Mouse (Mus musculus): ENCODE results near the gene Tlcd2. TPM values are rescaled to one million over a fixed set of nuclear protein-coding genes. Genes with fewer than 3 reads are reported as not detected.
A peak's percentile ranks its signal among the peaks of the same experiment; 100 is the strongest.

The Tlcd2 gene
- polyA plus RNA-seq, 1 experiment from 2014 or later, result 16.1 TPM

DNA sequence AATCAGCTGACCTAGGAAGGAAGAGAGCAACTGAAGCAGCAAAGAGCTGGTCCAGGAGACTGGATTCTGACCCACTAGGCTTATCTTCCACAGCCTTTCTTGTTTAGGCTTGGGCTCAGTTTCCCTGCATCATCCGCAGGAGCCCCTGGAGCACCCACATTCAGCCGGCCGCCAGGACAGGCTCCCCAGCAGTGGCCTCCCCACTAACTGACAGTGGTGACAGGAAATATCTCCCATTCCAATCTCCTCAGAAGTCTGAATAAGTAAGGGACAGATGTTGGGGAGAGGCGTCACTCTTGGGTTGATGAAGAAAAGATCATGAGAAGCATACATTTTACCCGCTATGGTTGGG, 1.8 kb upstream of the Tlcd2 start:
- Histone ChIP-seq H3K9ac (ENCODE audit: low read depth, low read length) (no peak overlapping the region; the same call in 1 of the 2 replicates), H3K4me3 (ENCODE audit: low read depth, low read length) (peak overlapping the region; percentile 92), H3K27me3 (ENCODE audit: control insufficient read depth, insufficient read depth, low read length) (no peaks in the 10 kb centered on the region), H3K9me3 (replicated peaks; ENCODE audit: control insufficient read depth, low read length) (no peaks in the 10 kb centered on the region), H3K27ac (ENCODE audit: low read depth, low read length) (peak overlapping the region; percentile 97), H3K4me1 (ENCODE audit: control insufficient read depth, insufficient read depth, low read length) (peaks cover 24% of the 10 kb centered on the region), H3K4me2 (peak overlapping the region; percentile 81), H3K36me3 (ENCODE audit: control insufficient read depth, insufficient read depth, low read length) (no peaks in the 10 kb centered on the region)
- WGBS (ENCODE audit: insufficient replicate concordance), result 15% methylated on average over 5 of the region's 5 CpGs
- ATAC-seq (replicated peaks; ENCODE audit: insufficient number of reproducible peaks, low FRiP score, low TSS enrichment), result no peak

DNA sequence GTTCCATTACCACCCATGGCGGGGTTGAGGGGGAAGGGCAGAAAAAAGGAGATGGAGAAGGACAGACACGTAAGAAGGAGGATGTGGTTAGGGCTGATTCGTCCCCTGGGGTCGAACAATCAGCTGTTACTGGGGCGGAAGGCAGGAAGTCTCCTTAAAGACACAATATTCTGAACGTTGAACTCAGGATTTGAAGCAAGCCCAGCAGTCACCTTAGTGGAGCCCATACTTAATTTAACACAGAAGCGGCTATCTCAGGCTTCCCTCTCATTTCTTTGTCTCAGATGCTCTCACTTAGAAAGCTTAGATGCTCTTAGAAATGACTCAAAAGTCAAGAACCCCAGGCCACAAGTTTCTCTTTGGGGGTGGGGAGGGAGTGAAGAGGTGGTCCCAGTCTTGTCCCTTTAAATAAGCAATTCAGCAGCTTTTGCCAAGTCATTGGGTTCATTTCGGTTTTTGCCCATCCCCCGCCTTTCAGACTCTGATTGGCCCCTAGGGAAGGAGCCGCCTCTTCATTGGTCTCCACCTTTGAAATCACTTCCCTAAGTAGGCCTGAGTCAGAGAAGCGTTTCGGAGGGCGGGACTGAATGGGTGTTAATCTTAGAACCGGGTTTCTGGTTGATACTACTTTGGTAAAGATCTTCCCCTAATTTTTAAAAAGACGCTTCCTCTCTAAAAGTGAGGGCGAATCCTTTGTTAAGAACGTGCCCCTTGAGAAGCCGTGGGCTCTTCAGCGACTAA, 1.2 kb upstream of the Tlcd2 start:
- Histone ChIP-seq H3K27me3 (ENCODE audit: control insufficient read depth, insufficient read depth, low read length) (no peaks in the 10 kb centered on the region), H3K27ac (ENCODE audit: low read depth, low read length) (peak overlapping the region; percentile 97), H3K4me2 (peak overlapping the region; percentile 81), H3K36me3 (ENCODE audit: control insufficient read depth, insufficient read depth, low read length) (0 out of 2 replicates have a peak, but pooled peaks cover under 1% of the 10 kb centered on the region), H3K9me3 (replicated peaks; ENCODE audit: control insufficient read depth, low read length) (no peaks in the 10 kb centered on the region), H3K4me1 (ENCODE audit: control insufficient read depth, insufficient read depth, low read length) (peaks cover 18% of the 10 kb centered on the region), H3K9ac (ENCODE audit: low read depth, low read length) (peak overlapping the region; percentile 70), H3K4me3 (ENCODE audit: low read depth, low read length) (peak overlapping the region; percentile 92)
- ATAC-seq (replicated peaks; ENCODE audit: insufficient number of reproducible peaks, low FRiP score, low TSS enrichment), result peak; percentile 40; the same call in 1 of the 2 replicates
- WGBS (ENCODE audit: insufficient replicate concordance), result 3% methylated on average over 19 of the region's 19 CpGs

DNA sequence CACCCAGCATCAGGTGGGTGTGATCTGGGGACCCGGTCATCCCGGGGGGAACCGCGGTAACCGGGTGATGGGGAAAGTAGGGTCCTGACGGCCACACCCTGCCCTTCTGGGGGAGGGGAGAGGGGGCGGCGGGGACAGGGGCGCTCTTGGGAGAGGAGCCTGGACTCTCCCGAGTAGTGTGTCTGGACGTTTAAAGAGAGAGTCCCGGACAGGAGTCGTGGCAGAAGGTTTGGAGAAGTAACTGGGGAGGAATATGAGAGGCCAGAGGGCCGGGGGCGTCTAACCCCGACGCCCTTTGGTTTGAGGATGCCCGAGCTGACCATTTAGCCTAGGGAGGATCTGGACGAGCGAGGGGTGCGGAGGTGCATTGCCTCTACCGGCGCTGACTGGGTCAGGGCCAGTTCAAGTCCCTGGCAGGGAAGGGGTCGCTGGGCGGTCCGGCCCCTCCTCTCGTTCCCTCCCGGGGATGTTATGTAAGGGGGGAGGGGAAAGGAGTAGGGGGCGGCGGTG, 283 bp downstream of the Tlcd2 start:
- H3K9me3 ChIP-seq (replicated peaks; ENCODE audit: control insufficient read depth, low read length), result no peaks in the 10 kb centered on the region
- 1% methylated on average over 30 of the region's 30 CpGs for WGBS (ENCODE audit: insufficient replicate concordance)

DNA sequence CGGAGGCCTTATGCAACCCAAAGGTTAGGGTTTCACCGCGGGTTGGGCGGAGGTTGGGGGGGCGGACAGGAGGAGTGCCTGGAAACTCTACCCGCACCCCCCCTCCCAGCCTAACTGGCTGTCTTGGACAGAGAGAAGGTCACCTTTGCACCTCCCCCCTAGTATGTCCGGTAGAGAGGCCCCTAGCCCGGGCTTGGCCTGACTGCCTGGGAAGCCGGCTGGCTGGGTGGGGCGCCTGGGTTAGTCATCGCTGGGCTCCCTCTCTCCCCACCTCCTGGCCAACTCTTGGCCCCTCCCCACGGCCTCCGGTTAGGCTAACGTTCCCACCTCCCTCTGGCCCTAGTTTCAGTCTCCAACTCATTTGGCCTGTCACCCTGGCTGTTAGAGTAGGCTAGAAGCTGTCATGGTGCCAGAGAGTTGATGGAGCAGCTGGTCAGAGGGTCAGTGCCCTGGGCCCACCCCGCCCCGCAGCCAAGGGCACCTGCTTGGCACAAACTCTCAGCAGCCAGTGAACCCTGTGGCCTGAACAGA, 803 bp downstream of the Tlcd2 start:
- no peaks in the 10 kb centered on the region for H3K27me3 ChIP-seq (ENCODE audit: control insufficient read depth, insufficient read depth, low read length)
- H3K9ac ChIP-seq (ENCODE audit: low read depth, low read length), result peak overlapping the region; percentile 88
- peak overlapping the region; percentile 92 for H3K4me3 ChIP-seq (ENCODE audit: low read depth, low read length)
- 6% methylated on average over 14 of the region's 16 CpGs for WGBS (ENCODE audit: insufficient replicate concordance)
- H3K4me1 ChIP-seq (ENCODE audit: control insufficient read depth, insufficient read depth, low read length), result peaks cover 21% of the 10 kb centered on the region
- peaks cover 8% of the 10 kb centered on the region for H3K36me3 ChIP-seq (ENCODE audit: control insufficient read depth, insufficient read depth, low read length)
- H3K27ac ChIP-seq (ENCODE audit: low read depth, low read length), result peak overlapping the region; percentile 94
- H3K9me3 ChIP-seq (replicated peaks; ENCODE audit: control insufficient read depth, low read length), result no peaks in the 10 kb centered on the region
- peak overlapping the region; percentile 81 for H3K4me2 ChIP-seq
- ATAC-seq (replicated peaks; ENCODE audit: insufficient number of reproducible peaks, low FRiP score, low TSS enrichment), result peak; percentile 20

More for the DNA sequence above, 283 bp downstream of the Tlcd2 start:
- Histone ChIP-seq H3K4me1 (ENCODE audit: control insufficient read depth, insufficient read depth, low read length) (peaks cover 18% of the 10 kb centered on the region), H3K4me3 (ENCODE audit: low read depth, low read length) (peak overlapping the region; percentile 92), H3K4me2 (peak overlapping the region; percentile 81), H3K36me3 (ENCODE audit: control insufficient read depth, insufficient read depth, low read length) (peaks cover 8% of the 10 kb centered on the region), H3K9ac (ENCODE audit: low read depth, low read length) (peak overlapping the region; percentile 88), H3K27ac (ENCODE audit: low read depth, low read length) (peak overlapping the region; percentile 94), H3K27me3 (ENCODE audit: control insufficient read depth, insufficient read depth, low read length) (no peaks in the 10 kb centered on the region)
- ATAC-seq (replicated peaks; ENCODE audit: insufficient number of reproducible peaks, low FRiP score, low TSS enrichment), result peak; percentile 4; the same call in 1 of the 2 replicates

DNA sequence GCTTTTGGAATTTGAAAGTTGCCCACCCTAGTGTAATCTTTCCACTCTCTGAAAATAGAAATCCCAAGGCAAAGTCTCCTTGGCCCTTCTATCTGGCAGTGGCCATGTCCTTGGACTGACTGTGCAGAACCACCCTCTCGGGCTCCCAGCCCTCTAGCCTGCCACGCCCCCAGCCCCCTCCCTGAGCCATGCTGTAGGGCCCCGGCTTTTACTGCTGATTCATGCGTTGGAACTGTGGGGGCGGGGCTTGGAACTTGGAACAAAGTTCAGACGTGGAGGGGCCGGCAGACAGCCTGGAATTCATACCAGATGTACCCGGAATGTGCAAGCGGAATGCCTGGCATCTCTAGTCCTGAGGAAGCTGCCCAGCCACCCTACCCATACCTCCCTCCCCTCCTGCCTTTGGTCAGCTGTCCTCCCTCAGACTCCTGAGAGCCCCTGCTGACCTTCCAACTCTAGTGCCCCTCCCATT, 1.4 kb downstream of the Tlcd2 start:
- peak; percentile 66 for ATAC-seq (replicated peaks; ENCODE audit: insufficient number of reproducible peaks, low FRiP score, low TSS enrichment)
- Histone ChIP-seq H3K4me1 (ENCODE audit: control insufficient read depth, insufficient read depth, low read length) (peaks cover 26% of the 10 kb centered on the region), H3K9ac (ENCODE audit: low read depth, low read length) (peak overlapping the region; percentile 88), H3K36me3 (ENCODE audit: control insufficient read depth, insufficient read depth, low read length) (peaks cover 8% of the 10 kb centered on the region), H3K9me3 (replicated peaks; ENCODE audit: control insufficient read depth, low read length) (no peaks in the 10 kb centered on the region), H3K4me2 (peak overlapping the region; percentile 81), H3K27ac (ENCODE audit: low read depth, low read length) (peak overlapping the region; percentile 94), H3K4me3 (ENCODE audit: low read depth, low read length) (peak overlapping the region; percentile 92), H3K27me3 (ENCODE audit: control insufficient read depth, insufficient read depth, low read length) (no peaks in the 10 kb centered on the region)
- WGBS (ENCODE audit: insufficient replicate concordance), result under 1% methylated on average over 9 of the region's 9 CpGs

DNA sequence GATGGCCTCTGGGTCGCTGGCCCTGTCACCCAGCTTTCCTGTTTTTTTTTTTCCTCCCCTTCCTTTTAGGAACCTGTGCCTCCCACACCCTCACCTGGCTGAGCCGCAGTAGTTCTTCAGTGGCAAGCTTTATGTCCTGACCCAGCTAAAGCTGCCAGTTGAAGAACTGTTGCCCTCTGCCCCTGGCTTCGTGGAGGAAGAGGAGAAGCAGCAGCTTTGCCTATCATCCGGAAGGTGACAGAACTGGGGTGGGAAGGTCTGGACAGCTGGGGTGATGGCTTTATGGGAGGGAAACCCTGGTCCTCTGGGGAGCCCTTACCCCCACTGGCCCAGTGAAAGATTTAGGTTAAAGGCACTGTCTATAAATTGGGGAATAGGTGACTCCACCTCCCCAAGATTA, 2.1 kb downstream of the Tlcd2 start:
- Histone ChIP-seq H3K4me3 (ENCODE audit: low read depth, low read length) (peak overlapping the region; percentile 92), H3K36me3 (ENCODE audit: control insufficient read depth, insufficient read depth, low read length) (peaks cover 8% of the 10 kb centered on the region), H3K4me2 (peak overlapping the region; percentile 81), H3K4me1 (ENCODE audit: control insufficient read depth, insufficient read depth, low read length) (peaks cover 26% of the 10 kb centered on the region), H3K9ac (ENCODE audit: low read depth, low read length) (peak overlapping the region; percentile 2; the same call in 1 of the 2 replicates), H3K9me3 (replicated peaks; ENCODE audit: control insufficient read depth, low read length) (no peaks in the 10 kb centered on the region), H3K27me3 (ENCODE audit: control insufficient read depth, insufficient read depth, low read length) (no peaks in the 10 kb centered on the region), H3K27ac (ENCODE audit: low read depth, low read length) (peak overlapping the region; percentile 94)
- ATAC-seq (replicated peaks; ENCODE audit: insufficient number of reproducible peaks, low FRiP score, low TSS enrichment), result no peak
- 61% methylated on average over 4 of the region's 4 CpGs for WGBS (ENCODE audit: insufficient replicate concordance)

DNA sequence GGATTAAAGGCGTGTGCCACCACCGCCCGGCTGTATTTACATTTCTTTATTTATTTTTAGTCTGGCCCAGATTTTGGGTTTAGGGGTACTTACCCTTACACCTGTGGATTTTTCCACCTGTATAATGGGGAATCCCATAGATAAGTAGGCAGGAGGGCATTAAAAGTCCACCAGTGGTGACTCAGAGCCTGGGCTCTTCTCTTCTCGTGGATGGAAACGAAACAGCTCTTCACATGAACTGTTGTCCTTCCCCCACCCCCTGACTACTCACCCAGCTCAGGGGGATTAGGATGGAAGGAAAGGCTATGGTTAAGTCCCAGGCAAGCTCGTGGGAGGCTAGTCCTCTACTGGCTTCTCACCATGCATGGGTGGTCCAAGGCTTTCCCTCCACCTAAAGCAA, 2.9 kb downstream of the Tlcd2 start:
- Histone ChIP-seq H3K4me1 (ENCODE audit: control insufficient read depth, insufficient read depth, low read length) (peaks cover 22% of the 10 kb centered on the region), H3K9ac (ENCODE audit: low read depth, low read length) (no peak overlapping the region), H3K9me3 (replicated peaks; ENCODE audit: control insufficient read depth, low read length) (no peaks in the 10 kb centered on the region), H3K27ac (ENCODE audit: low read depth, low read length) (no peak overlapping the region), H3K4me3 (ENCODE audit: low read depth, low read length) (no peak overlapping the region), H3K36me3 (ENCODE audit: control insufficient read depth, insufficient read depth, low read length) (peaks cover 8% of the 10 kb centered on the region), H3K27me3 (ENCODE audit: control insufficient read depth, insufficient read depth, low read length) (no peaks in the 10 kb centered on the region), H3K4me2 (no peak overlapping the region)
- ATAC-seq (replicated peaks; ENCODE audit: insufficient number of reproducible peaks, low FRiP score, low TSS enrichment), result no peak
- WGBS (ENCODE audit: insufficient replicate concordance), result 87% methylated on average over 6 of the region's 6 CpGs

DNA sequence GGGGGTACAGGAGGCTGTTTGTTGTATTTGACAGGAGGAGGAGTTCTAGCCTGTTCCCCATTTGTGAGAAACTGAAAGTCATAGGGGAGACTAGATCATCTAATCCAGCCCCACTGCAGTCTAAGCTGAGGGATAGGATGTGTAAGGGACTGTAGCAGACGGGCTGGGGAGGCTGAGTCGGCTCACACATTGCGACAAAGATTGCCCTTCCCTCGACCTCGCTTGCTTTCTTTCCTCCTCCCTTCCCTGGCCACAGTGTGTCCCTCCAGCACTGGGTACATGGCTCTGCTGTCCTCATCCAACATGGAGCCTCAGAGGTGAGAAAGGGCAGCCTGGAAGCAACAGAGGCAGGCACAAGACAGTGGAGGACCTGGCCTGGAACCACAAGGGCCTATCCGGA, 3.5 kb downstream of the Tlcd2 start:
- H3K36me3 ChIP-seq (ENCODE audit: control insufficient read depth, insufficient read depth, low read length), result peaks cover 8% of the 10 kb centered on the region
- no peak overlapping the region for H3K27ac ChIP-seq (ENCODE audit: low read depth, low read length)
- H3K27me3 ChIP-seq (ENCODE audit: control insufficient read depth, insufficient read depth, low read length), result no peaks in the 10 kb centered on the region
- no peak overlapping the region for H3K4me2 ChIP-seq
- peaks cover 16% of the 10 kb centered on the region for H3K4me1 ChIP-seq (ENCODE audit: control insufficient read depth, insufficient read depth, low read length)
- 90% methylated on average over 6 of the region's 6 CpGs for WGBS (ENCODE audit: insufficient replicate concordance)
- no peak for ATAC-seq (replicated peaks; ENCODE audit: insufficient number of reproducible peaks, low FRiP score, low TSS enrichment)
- H3K9me3 ChIP-seq (replicated peaks; ENCODE audit: control insufficient read depth, low read length), result no peaks in the 10 kb centered on the region
- no peak overlapping the region for H3K4me3 ChIP-seq (ENCODE audit: low read depth, low read length)
- no peak overlapping the region for H3K9ac ChIP-seq (ENCODE audit: low read depth, low read length)
